ENCODE assay signal across 8 mouse cellular contexts in the genomic region with DNA sequence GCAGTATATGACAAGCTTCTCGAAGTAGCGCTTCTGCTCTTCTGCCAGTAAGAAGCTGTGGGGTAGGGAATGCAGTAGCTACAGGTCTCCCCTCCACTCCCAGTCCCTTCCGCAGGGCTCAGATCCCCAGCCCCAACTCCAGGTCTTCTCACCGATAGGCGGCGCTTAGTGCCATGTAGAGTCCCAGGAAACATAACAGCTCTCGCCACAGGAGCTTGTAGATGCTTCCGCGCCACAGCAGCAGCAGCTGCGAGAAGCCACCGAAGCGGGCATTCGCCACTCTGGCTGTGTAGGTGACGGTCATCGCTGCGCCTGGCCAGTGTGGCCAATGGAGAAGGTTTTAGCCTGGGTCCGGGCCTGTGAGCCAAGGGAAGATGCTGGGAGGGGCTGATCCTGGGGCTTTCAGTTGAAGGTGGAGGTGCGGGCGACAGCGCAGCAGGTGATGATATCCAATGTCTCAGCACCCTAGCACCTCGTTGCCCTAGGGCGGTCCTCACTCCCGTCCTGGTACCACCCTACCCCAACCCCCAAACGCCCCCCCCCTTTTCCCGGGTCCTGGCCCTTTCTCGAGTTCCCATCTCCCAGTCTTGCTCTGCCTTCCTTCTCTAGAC. TPM values are rescaled to one million over a fixed set of nuclear protein-coding genes. Genes with fewer than 3 reads are reported as not detected.
DNase-seq lines count a peak whose midpoint lies in the region; ATAC-seq and TF ChIP-seq lines count a peak whose summit lies in the region.

No protein-coding gene starts in this region.

- peaks cover 42% of the 10 kb centered on the region for H3K27me3 ChIP-seq in embryonic facial prominence, embryonic 14.5 days (replicated peaks; ENCODE audit: control insufficient read depth, insufficient read depth, low read length)
- H3K27me3 ChIP-seq in neural tube, embryonic 13.5 days: peaks cover 60% of the 10 kb centered on the region

- 5% methylated on average over 25 of the region's 26 CpGs for WGBS in embryonic facial prominence, embryonic 14.5 days
- 6% methylated on average over 26 of the region's 26 CpGs for WGBS in lung, adult 2 months
- WGBS in neural tube, embryonic 13.5 days: 4% methylated on average over 25 of the region's 26 CpGs

- no peaks in the 10 kb centered on the region for H3K9me3 ChIP-seq in embryonic facial prominence, embryonic 14.5 days (ENCODE audit: control insufficient read depth, low read length)
- no peaks in the 10 kb centered on the region for H3K9me3 ChIP-seq in neural tube, embryonic 13.5 days

- no peak overlapping the region for H3K27ac ChIP-seq in embryonic facial prominence, embryonic 14.5 days (replicated peaks; ENCODE audit: low read depth, low read length)
- H3K27ac ChIP-seq in layer of hippocampus, adult 2 months: peak overlapping the region; percentile 76; the same call in 1 of the 2 replicates
- no peak overlapping the region for H3K27ac ChIP-seq in neural tube, embryonic 13.5 days (replicated peaks)

- intact Hi-C loops in heart, postnatal 36 days (cut with DNase I): no loop called here

- H3K4me1 ChIP-seq in embryonic facial prominence, embryonic 14.5 days (ENCODE audit: control insufficient read depth, insufficient read depth, low read length): no peaks in the 10 kb centered on the region; the same call in 1 of the 2 replicates
- no peaks in the 10 kb centered on the region for H3K4me1 ChIP-seq in lung, adult 2 months (ENCODE audit: control insufficient read depth, insufficient read depth, low read length)
- H3K4me1 ChIP-seq in neural tube, embryonic 13.5 days (replicated peaks): peaks cover 9% of the 10 kb centered on the region; the same call in 1 of the 2 replicates

- peak overlapping the region; percentile 57 for H3K4me2 ChIP-seq in embryonic facial prominence, embryonic 14.5 days (ENCODE audit: low read depth, low read length)
- peak overlapping the region; percentile 64 for H3K4me2 ChIP-seq in neural tube, embryonic 13.5 days

- TF ChIP-seq CTCF in layer of hippocampus, adult 2 months (conservative IDR thresholded peaks at IDR 0.05): peak; percentile 86
- TF ChIP-seq CTCF in lung, adult 2 months (IDR thresholded peaks at IDR 0.05; ENCODE audit: insufficient read depth, low read length): peak; percentile 63

- peaks cover 9% of the 10 kb centered on the region for H3K36me3 ChIP-seq in embryonic facial prominence, embryonic 14.5 days (ENCODE audit: control insufficient read depth, insufficient read depth, low read length)
- H3K36me3 ChIP-seq in neural tube, embryonic 13.5 days: peaks cover 17% of the 10 kb centered on the region

- ATAC-seq in embryonic facial prominence, embryonic 14.5 days (ENCODE audit: low read depth): peak; percentile 81
- ATAC-seq in neural tube, embryonic 13.5 days (ENCODE audit: low read depth): peak; percentile 80; the same call in 1 of the 2 replicates

- H3K4me3 ChIP-seq in embryonic facial prominence, embryonic 14.5 days (ENCODE audit: low read depth, low read length): peak overlapping the region; percentile 31
- H3K4me3 ChIP-seq in layer of hippocampus, adult 2 months: peak overlapping the region; percentile 60
- peak overlapping the region; percentile 26 for H3K4me3 ChIP-seq in lung, adult 2 months (replicated peaks; ENCODE audit: extremely low read depth, low read depth, low read length)
- peak overlapping the region; percentile 33 for H3K4me3 ChIP-seq in neural tube, embryonic 13.5 days

- no peak for TF ChIP-seq POLR2A in lung, adult 2 months (IDR thresholded peaks at IDR 0.05; ENCODE audit: borderline replicate concordance, extremely low read depth, low read depth, low read length)

- peak; percentile 90 for DNase-seq in CD4-positive, CD25-positive, alpha-beta regulatory T cell, adult 2 months (ENCODE audit: low read depth, low spot score)
- peak; percentile 78 to 82 for DNase-seq in adrenal gland, postnatal 36 days
- peak; percentile 90 for DNase-seq in embryonic facial prominence, embryonic 14.5 days (ENCODE audit: low spot score)
- peak; percentile 53 to 58 for DNase-seq in heart, postnatal 36 days
- peak; percentile 73 for DNase-seq in layer of hippocampus, adult 2 months (ENCODE audit: low spot score in 2 of 2)
- DNase-seq in lung, adult 2 months: peak; percentile 71
- peak; percentile 65 to 76 for DNase-seq in thymus, adult 18-20 months

- H3K9ac ChIP-seq in embryonic facial prominence, embryonic 14.5 days (ENCODE audit: low read depth, low read length): peak overlapping the region; percentile 48
- H3K9ac ChIP-seq in neural tube, embryonic 13.5 days: peak overlapping the region; percentile 65

RNA-seq across cellular contexts. Expression of gene Best2, which starts 1.0 kb away (rescaled TPM):
- not detected for total RNA-seq in adrenal gland, postnatal 36 days (2021)
- polyA plus RNA-seq in embryonic facial prominence, embryonic 14.5 days (2014; fragmentation: Nextera tagmentation; extraction: Ambion mirVana): 0.30 and 0.58 TPM in 2 replicates
- not detected for total RNA-seq in heart, postnatal 36 days (2021)
- total RNA-seq in layer of hippocampus, adult 2 months (2021): not detected
- 0.13 and 0.23 TPM in 2 replicates for polyA plus RNA-seq in lung, adult 2 months (2012; rRNA removed)
- polyA plus RNA-seq in neural tube, embryonic 13.5 days (2015; fragmentation: Nextera tagmentation; extraction: Ambion mirVana): not detected in 2 replicates

RNA-seq across cellular contexts. Expression of gene Asna1, which starts 11.7 kb away (rescaled TPM):
- 10 to 100 TPM; 91.0 to 93.4 TPM for total RNA-seq in adrenal gland, postnatal 36 days (2021)
- 97.3 and 101 TPM in 2 replicates for polyA plus RNA-seq in embryonic facial prominence, embryonic 14.5 days (2014; fragmentation: Nextera tagmentation; extraction: Ambion mirVana)
- 10 to 100 TPM; 66.2 to 69.8 TPM for total RNA-seq in heart, postnatal 36 days (2021)
- 100 to 1,000 TPM; 119 to 122 TPM for total RNA-seq in layer of hippocampus, adult 2 months (2021)
- 87.2 and 128 TPM in 2 replicates for polyA plus RNA-seq in lung, adult 2 months (2012; rRNA removed)
- 148 and 151 TPM in 2 replicates for polyA plus RNA-seq in neural tube, embryonic 13.5 days (2015; fragmentation: Nextera tagmentation; extraction: Ambion mirVana)

RNA-seq across cellular contexts. Expression of gene Trir, which starts 13.3 kb away (rescaled TPM):
- 100 to 1,000 TPM; 157 to 178 TPM for total RNA-seq in adrenal gland, postnatal 36 days (2021)
- 127 and 133 TPM in 2 replicates for polyA plus RNA-seq in embryonic facial prominence, embryonic 14.5 days (2014; fragmentation: Nextera tagmentation; extraction: Ambion mirVana)
- total RNA-seq in heart, postnatal 36 days (2021): 10 to 100 TPM; 80.7 to 84.2 TPM
- total RNA-seq in layer of hippocampus, adult 2 months (2021): 100 to 1,000 TPM; 125 to 136 TPM
- polyA plus RNA-seq in lung, adult 2 months (2012; rRNA removed): 96.9 and 99.1 TPM in 2 replicates
- 147 and 170 TPM in 2 replicates for polyA plus RNA-seq in neural tube, embryonic 13.5 days (2015; fragmentation: Nextera tagmentation; extraction: Ambion mirVana)

RNA-seq across cellular contexts. Expression of gene Hook2, which starts 22.9 kb away (rescaled TPM):
- 1 to 10 TPM; 7.0 to 8.2 TPM for total RNA-seq in adrenal gland, postnatal 36 days (2021)
- polyA plus RNA-seq in embryonic facial prominence, embryonic 14.5 days (2014; fragmentation: Nextera tagmentation; extraction: Ambion mirVana): 13.1 and 15.3 TPM in 2 replicates
- 1 to 10 TPM; 2.7 to 2.9 TPM for total RNA-seq in heart, postnatal 36 days (2021)
- total RNA-seq in layer of hippocampus, adult 2 months (2021): 1 to 10 TPM; 9.2 to 10.0 TPM
- polyA plus RNA-seq in lung, adult 2 months (2012; rRNA removed): 9.5 and 10.5 TPM in 2 replicates
- polyA plus RNA-seq in neural tube, embryonic 13.5 days (2015; fragmentation: Nextera tagmentation; extraction: Ambion mirVana): 22.8 and 25.0 TPM in 2 replicates

RNA-seq across cellular contexts. Expression of gene Tnpo2, which starts 23.4 kb away (rescaled TPM):
- 10 to 100 TPM; 76.4 to 88.2 TPM for total RNA-seq in adrenal gland, postnatal 36 days (2021)
- 22.9 and 24.8 TPM in 2 replicates for polyA plus RNA-seq in embryonic facial prominence, embryonic 14.5 days (2014; fragmentation: Nextera tagmentation; extraction: Ambion mirVana)
- 10 to 100 TPM; 28.1 to 35.1 TPM for total RNA-seq in heart, postnatal 36 days (2021)
- 100 to 1,000 TPM; 170 to 175 TPM for total RNA-seq in layer of hippocampus, adult 2 months (2021)
- 49.1 and 68.3 TPM in 2 replicates for polyA plus RNA-seq in lung, adult 2 months (2012; rRNA removed)
- 49.0 and 52.7 TPM in 2 replicates for polyA plus RNA-seq in neural tube, embryonic 13.5 days (2015; fragmentation: Nextera tagmentation; extraction: Ambion mirVana)
